Mouse (Mus musculus): Measurements from ENCODE around the gene Scgb2b2. TPM values are rescaled to one million over a fixed set of nuclear protein-coding genes. Genes with fewer than 3 reads are reported as not detected.

Scgb2b2 gene
- not detected in 2 replicates for polyA plus RNA-seq (2016; fragmentation: Nextera tagmentation; extraction: Ambion mirVana)

- no peak within 1 kb of the TSS for H3K4me2 ChIP-seq (replicated peaks)
- H3K27me3 ChIP-seq = no peaks in the 10 kb centered on the region
- H3K4me3 ChIP-seq = no peak within 1 kb of the TSS
- no peak for ATAC-seq (ENCODE audit: insufficient number of reproducible peaks, insufficient read depth, low FRiP score, low TSS enrichment)
- no peak within 1 kb of the TSS for H3K9ac ChIP-seq
- no peaks in the 10 kb centered on the region for H3K4me1 ChIP-seq
- no peak within 1 kb of the TSS for H3K27ac ChIP-seq
- H3K9me3 ChIP-seq = peaks cover 12% of the 10 kb centered on the region; the same call in 1 of the 2 replicates
- WGBS = 81% methylated on average over 5 of the region's 5 CpGs
- H3K36me3 ChIP-seq = no peaks in the 10 kb centered on the region
These were observed at the start of gene Scgb2b2 for GRCm38 (mm10) chr7:31290208-31290607. Gene Scgb2b2, plus strand, starts transcription at chr7:31290508.

DNA sequence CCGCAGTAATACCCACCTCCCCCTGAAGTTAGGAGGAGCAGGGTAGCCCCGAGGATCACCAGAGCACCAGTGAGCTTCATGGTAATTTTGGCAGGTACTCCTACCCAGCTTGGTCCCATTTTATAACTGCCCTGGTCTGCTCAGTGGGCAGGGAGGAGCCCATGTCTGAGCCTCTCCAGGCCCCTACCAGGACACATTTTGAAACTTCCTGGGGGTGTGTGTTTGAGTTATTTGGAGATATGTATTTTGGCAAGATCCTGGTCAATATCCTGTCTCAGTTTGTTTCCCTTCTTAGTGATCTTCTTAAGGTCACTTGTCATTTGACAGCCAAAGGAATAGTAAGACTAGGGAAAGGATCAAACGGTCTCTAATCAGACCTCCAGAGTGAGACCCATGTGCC, 1.4 kb downstream of the Scgb2b2 start, which contains the start of gene Scgb1b2:
Scgb1b2 (minus strand) TSS at position 101 of the 400 bp plus-strand sequence.
- Histone ChIP-seq H3K4me3 (no peak within 1 kb of the TSS), H3K36me3 (no peaks in the 10 kb centered on the region), H3K27ac (no peak within 1 kb of the TSS), H3K27me3 (no peaks in the 10 kb centered on the region), H3K4me1 (no peaks in the 10 kb centered on the region), H3K9me3 (peaks cover 12% of the 10 kb centered on the region; the same call in 1 of the 2 replicates), H3K4me2 (replicated peaks) (no peak within 1 kb of the TSS), H3K9ac (no peak within 1 kb of the TSS)
- 77% methylated on average over 3 of the region's 3 CpGs for WGBS
- ATAC-seq (ENCODE audit: insufficient number of reproducible peaks, insufficient read depth, low FRiP score, low TSS enrichment) = no peak

Other genes starting within 250 kb of the Scgb2b2 start
- gene Fxyd5, start 248.0 kb upstream of the Scgb2b2 start, polyA plus RNA-seq (2016; fragmentation: Nextera tagmentation; extraction: Ambion mirVana) = 11.0 and 13.6 TPM in 2 replicates
- gene Fxyd7, start 239.0 kb upstream of the Scgb2b2 start, polyA plus RNA-seq (2016; fragmentation: Nextera tagmentation; extraction: Ambion mirVana) = 26.0 and 36.0 TPM in 2 replicates
- 24.2 and 31.1 TPM in 2 replicates for gene Fxyd1, start 233.3 kb upstream of the Scgb2b2 start, polyA plus RNA-seq (2016; fragmentation: Nextera tagmentation; extraction: Ambion mirVana)
- gene Lgi4, start 231.2 kb upstream of the Scgb2b2 start, polyA plus RNA-seq (2016; fragmentation: Nextera tagmentation; extraction: Ambion mirVana) = 1.5 and 2.0 TPM in 2 replicates
- 16.6 and 19.2 TPM in 2 replicates for gene Fxyd3, start 213.8 kb upstream of the Scgb2b2 start, polyA plus RNA-seq (2016; fragmentation: Nextera tagmentation; extraction: Ambion mirVana)
- gene Hpn, start 175.2 kb upstream of the Scgb2b2 start, polyA plus RNA-seq (2016; fragmentation: Nextera tagmentation; extraction: Ambion mirVana) = 3.7 and 4.2 TPM in 2 replicates
- gene Scn1b, start 163.5 kb upstream of the Scgb2b2 start, polyA plus RNA-seq (2016; fragmentation: Nextera tagmentation; extraction: Ambion mirVana) = 4.5 and 5.1 TPM in 2 replicates
- 97.4 and 109 TPM in 2 replicates for gene Gramd1a, start 134.6 kb upstream of the Scgb2b2 start, polyA plus RNA-seq (2016; fragmentation: Nextera tagmentation; extraction: Ambion mirVana)
- not detected in 2 replicates for gene Scgb1b2, start 1.3 kb downstream of the Scgb2b2 start, polyA plus RNA-seq (2016; fragmentation: Nextera tagmentation; extraction: Ambion mirVana)
- not detected in 2 replicates for gene Scgb2b3, start 71.6 kb downstream of the Scgb2b2 start, polyA plus RNA-seq (2016; fragmentation: Nextera tagmentation; extraction: Ambion mirVana)
- gene Scgb1b3, start 85.1 kb downstream of the Scgb2b2 start, polyA plus RNA-seq (2016; fragmentation: Nextera tagmentation; extraction: Ambion mirVana) = not detected in 2 replicates